Mouse (Mus musculus) heart, embryonic 13.5 days (tissue): ENCODE results near the gene Arhgap32. TPM values are rescaled to one million over a fixed set of nuclear protein-coding genes. Genes with fewer than 3 reads are reported as not detected.

ENCODE experiments used
- ATAC-seq: fragments of 200-750 bp; cut with Nextera tagmentation; 2 replicates; pipeline ENCODE4 v1.8.0; 2017; ENCODE audit warnings: moderate TSS enrichment; ENCODE audit not compliant: insufficient number of reproducible peaks, low FRiP score, low TSS enrichment; ENCODE audit errors: extremely low read depth
- H3K27ac ChIP-seq: fragments of 300-500 bp; sonication (generic); replicated peaks from 2 replicates; pipeline ENCODE4 v1.5.1; 2015; ENCODE audit warnings: moderate library complexity, mild to moderate bottlenecking, inconsistent platforms
- H3K27me3 ChIP-seq: fragments of 300-500 bp; sonication (generic); replicated peaks from 2 replicates; pipeline ENCODE4 v1.6.1; 2015; ENCODE audit warnings: mild to moderate bottlenecking, inconsistent platforms
- H3K36me3 ChIP-seq: fragments of 300-500 bp; sonication (generic); 2 replicates; pipeline ENCODE4 v1.6.1; 2015; ENCODE audit warnings: mild to moderate bottlenecking, inconsistent platforms
- H3K4me1 ChIP-seq: fragments of 300-500 bp; sonication (generic); 2 replicates; pipeline ENCODE4 v1.6.1; 2015; ENCODE audit warnings: inconsistent platforms
- H3K4me2 ChIP-seq: fragments of 300-500 bp; sonication (generic); 2 replicates; pipeline ENCODE4 v1.6.1; 2015; ENCODE audit warnings: inconsistent platforms, mild to moderate bottlenecking, moderate library complexity
- H3K4me3 ChIP-seq: fragments of 300-500 bp; sonication (generic); 2 replicates; pipeline ENCODE4 v1.5.1; 2015; ENCODE audit warnings: moderate library complexity, mild to moderate bottlenecking, inconsistent platforms
- H3K9ac ChIP-seq: fragments of 300-500 bp; sonication (generic); 2 replicates; pipeline ENCODE4 v1.6.1; 2015; ENCODE audit warnings: inconsistent platforms, mild to moderate bottlenecking, moderate library complexity
- H3K9me3 ChIP-seq: fragments of 300-500 bp; sonication (generic); 2 replicates; pipeline ENCODE4 v1.6.1; 2016; ENCODE audit warnings: inconsistent platforms
- WGBS: fragments of 180-500 bp; shearing (Covaris S2); methylation state at CpG from one replicate; pipeline ENCODE4 v1.1.7; 2015; ENCODE audit warnings: mixed read lengths; 5-methylcytosine and 5-hydroxymethylcytosine counted together
- polyA plus RNA-seq: library from polyadenylated mRNA; unstranded; fragments of >200 nt; fragmentation: Nextera tagmentation; extraction: Ambion mirVana; gene quantifications from 2 replicates; pipeline ENCODE4 v1.2.1, GENCODE M21; 2015

The Arhgap32 gene
- polyA plus RNA-seq, 1 experiment from 2014 or later, result 3.3 TPM

DNA sequence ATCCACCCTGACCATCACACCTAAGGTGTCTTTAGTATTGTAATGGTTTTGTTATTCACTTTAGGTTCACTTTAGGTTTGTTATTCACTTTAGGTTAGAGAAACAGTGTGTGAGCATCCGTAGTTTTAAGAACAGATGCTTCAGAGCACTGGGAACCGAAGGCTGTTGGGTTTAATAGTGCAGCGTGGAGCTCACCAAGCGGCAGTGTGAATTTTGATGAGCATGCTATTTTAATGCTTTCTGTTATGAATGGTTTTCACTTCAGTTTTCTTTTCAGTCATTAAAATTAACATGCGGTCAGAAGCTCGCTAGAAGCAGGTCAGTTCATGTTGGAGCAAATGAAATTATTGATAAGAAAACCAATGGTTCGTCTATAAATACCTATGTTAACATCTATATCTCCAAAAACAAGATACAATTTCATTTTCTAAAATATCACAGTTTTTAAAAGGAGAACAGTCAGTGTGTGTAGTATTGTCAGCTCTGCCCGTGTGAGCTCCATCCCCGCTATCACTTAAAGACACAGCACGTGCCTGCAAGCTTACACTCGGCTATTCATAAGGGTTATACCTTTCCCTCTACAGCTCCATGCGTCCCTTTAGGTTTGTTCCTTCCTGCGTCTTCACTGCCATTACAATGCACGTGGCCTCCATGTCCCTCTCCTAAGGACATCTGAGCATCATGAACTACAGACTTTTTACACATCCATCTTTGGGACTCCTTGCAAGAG is 21.9 kb downstream of the Arhgap32 start:
- H3K27me3 ChIP-seq, result no peaks in the 10 kb centered on the region
- no peaks in the 10 kb centered on the region for H3K9me3 ChIP-seq
- H3K9ac ChIP-seq, result no peak overlapping the region
- no peak for ATAC-seq
- WGBS, result 86% methylated on average over 14 of the region's 14 CpGs
- H3K27ac ChIP-seq, result no peak overlapping the region
- no peak overlapping the region for H3K4me2 ChIP-seq
- H3K36me3 ChIP-seq, result no peaks in the 10 kb centered on the region
- peaks cover 20% of the 10 kb centered on the region for H3K4me1 ChIP-seq
- H3K4me3 ChIP-seq, result no peak overlapping the region

DNA sequence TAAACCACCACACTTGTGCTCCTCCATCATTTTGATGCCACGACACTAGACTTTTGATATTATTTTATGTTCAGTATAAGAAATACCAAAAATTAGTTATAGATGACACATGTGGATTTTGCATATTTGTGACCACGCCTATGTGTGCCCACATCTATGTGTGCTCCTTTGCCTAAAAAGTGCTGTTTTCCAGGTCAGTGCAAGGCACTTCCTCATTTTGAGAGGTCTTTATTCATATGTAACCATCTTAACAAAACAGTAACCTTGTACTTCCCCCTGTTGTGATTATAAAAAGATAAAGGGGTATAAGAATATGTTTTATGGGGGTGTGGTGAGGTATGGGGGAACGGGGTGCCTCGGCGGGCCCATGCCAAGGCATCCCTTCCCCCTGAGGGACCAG is 22.7 kb downstream of the Arhgap32 start:
- H3K9me3 ChIP-seq, result no peaks in the 10 kb centered on the region
- 81% methylated on average over 5 of the region's 5 CpGs for WGBS
- H3K9ac ChIP-seq, result no peak overlapping the region
- no peak overlapping the region for H3K4me2 ChIP-seq
- H3K4me1 ChIP-seq, result peaks cover 23% of the 10 kb centered on the region
- no peak overlapping the region for H3K27ac ChIP-seq
- H3K36me3 ChIP-seq, result no peaks in the 10 kb centered on the region
- no peaks in the 10 kb centered on the region for H3K27me3 ChIP-seq
- H3K4me3 ChIP-seq, result no peak overlapping the region
- ATAC-seq, result no peak

DNA sequence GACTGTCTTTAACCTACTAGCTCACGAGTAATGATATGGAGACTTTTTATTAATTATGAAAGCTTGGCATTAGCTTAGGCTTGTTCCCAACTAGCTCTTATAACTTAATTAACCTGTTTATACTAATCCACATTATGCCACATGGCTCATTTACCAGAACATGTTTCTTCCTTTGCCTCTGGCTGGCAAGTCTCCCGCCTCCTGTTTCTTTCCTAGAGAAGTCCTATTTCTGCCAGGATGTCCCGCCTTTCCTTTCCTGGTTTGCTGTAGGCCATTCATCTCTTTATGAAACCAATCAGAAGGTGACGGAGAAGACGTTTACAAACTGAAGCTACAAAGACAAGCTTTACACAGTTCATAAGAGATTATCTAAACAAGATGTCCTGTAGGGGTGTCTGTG is 23.7 kb downstream of the Arhgap32 start:
- ATAC-seq, result no peak
- Histone ChIP-seq H3K27me3 (no peaks in the 10 kb centered on the region), H3K27ac (no peak overlapping the region), H3K9me3 (no peaks in the 10 kb centered on the region), H3K9ac (no peak overlapping the region), H3K4me1 (peaks cover 28% of the 10 kb centered on the region), H3K4me3 (no peak overlapping the region), H3K36me3 (no peaks in the 10 kb centered on the region), H3K4me2 (no peak overlapping the region)
- WGBS, result 78% methylated on average over 5 of the region's 5 CpGs

DNA sequence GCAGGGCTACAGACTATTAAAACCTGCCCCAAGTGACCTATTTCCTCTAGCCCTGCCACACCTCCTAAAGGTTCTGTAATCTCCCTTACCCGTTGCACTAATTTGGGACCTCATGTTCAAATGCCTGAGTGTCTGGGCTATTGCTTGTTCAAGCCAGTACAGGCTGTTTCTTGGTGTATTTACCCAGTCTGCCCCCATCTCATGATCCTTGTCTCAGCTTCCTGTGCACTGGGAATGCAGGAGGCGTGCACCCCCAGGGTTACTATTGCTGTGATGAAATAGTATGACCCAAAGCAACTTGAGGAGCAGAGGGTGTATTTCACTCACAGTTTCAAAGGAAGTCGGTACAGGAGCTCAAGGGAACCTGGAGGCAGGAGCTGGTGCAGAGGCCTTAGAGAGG is 26.9 kb downstream of the Arhgap32 start:
- H3K4me2 ChIP-seq, result no peak overlapping the region
- H3K9me3 ChIP-seq, result no peaks in the 10 kb centered on the region
- no peaks in the 10 kb centered on the region for H3K36me3 ChIP-seq
- no peak overlapping the region for H3K4me3 ChIP-seq
- H3K27ac ChIP-seq, result 0 out of 2 replicates have a peak overlapping the region, but pooled peaks have one; percentile 10
- H3K27me3 ChIP-seq, result no peaks in the 10 kb centered on the region
- H3K4me1 ChIP-seq, result peaks cover 44% of the 10 kb centered on the region
- H3K9ac ChIP-seq, result no peak overlapping the region; the same call in 1 of the 2 replicates
- ATAC-seq, result no peak
- WGBS, result 37% methylated on average over 3 of the region's 3 CpGs

DNA sequence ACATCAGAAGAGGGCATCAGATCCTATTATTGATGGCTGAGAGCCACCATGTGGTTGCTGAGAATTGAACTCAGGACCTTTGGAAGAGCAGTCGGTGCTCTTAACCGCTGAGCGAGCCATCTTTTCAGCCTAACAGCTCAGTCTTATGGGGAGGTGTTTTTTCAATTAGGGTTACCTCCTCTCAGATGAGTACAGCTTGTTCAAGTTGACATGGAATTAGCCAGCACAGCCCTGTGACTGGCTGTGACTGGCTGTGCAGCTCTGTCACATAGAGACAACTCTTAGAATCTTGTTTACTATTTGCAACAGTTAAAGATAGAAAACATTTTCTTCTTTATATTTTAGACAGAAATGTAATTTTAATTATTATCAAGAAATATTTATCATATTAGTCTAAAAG is 27.5 kb downstream of the Arhgap32 start:
- Histone ChIP-seq H3K4me1 (peaks cover 44% of the 10 kb centered on the region), H3K4me3 (no peak overlapping the region), H3K36me3 (no peaks in the 10 kb centered on the region), H3K9ac (no peak overlapping the region), H3K4me2 (no peak overlapping the region), H3K27me3 (no peaks in the 10 kb centered on the region), H3K9me3 (no peaks in the 10 kb centered on the region), H3K27ac (no peak overlapping the region)
- ATAC-seq, result no peak
- WGBS, result 96% methylated on average over 3 of the region's 3 CpGs

DNA sequence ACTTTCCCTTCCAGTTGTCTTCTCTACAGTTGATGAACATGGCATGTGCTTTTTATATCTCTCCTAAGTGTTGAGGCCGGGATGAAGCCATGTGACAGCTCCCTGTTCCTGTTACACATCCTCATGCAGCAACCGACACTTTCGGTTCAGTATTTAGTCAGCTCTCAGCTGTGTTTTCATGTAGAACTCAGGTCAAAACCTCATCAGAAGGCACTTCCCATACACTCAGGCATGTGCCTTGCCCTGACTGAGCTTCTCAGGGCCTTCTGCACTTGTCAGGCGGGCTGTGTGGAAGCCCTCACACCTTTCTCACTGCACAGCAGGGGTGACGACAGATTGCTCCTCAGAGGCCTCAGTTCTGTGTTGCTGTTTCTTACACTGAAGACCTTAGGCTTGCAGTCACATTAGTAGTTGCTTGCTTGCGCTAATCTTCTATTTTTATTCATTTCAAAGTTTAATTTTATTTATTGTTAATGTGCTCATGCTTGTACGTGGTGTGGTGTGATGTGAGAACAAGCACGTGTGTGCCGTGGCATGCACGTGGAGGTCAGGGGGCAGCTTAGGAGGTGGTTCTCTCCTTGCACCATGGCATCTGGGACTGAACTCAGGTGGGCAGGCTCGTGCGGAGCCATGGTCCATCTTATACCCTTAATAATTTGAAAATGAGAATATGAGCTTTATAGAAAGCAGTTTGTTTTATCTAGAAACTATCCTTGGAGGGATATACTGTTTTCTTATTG is 30.5 kb downstream of the Arhgap32 start:
- H3K27me3 ChIP-seq, result no peaks in the 10 kb centered on the region
- H3K4me3 ChIP-seq, result peak overlapping the region; percentile 21
- peaks cover 45% of the 10 kb centered on the region for H3K4me1 ChIP-seq
- peak overlapping the region; percentile 59 for H3K9ac ChIP-seq
- H3K9me3 ChIP-seq, result no peaks in the 10 kb centered on the region
- ATAC-seq, result peak; percentile 25; the same call in 1 of the 2 replicates
- WGBS, result 25% methylated on average over 12 of the region's 12 CpGs
- peak overlapping the region; percentile 84 for H3K27ac ChIP-seq
- peak overlapping the region; percentile 60 for H3K4me2 ChIP-seq
- H3K36me3 ChIP-seq, result no peaks in the 10 kb centered on the region

DNA sequence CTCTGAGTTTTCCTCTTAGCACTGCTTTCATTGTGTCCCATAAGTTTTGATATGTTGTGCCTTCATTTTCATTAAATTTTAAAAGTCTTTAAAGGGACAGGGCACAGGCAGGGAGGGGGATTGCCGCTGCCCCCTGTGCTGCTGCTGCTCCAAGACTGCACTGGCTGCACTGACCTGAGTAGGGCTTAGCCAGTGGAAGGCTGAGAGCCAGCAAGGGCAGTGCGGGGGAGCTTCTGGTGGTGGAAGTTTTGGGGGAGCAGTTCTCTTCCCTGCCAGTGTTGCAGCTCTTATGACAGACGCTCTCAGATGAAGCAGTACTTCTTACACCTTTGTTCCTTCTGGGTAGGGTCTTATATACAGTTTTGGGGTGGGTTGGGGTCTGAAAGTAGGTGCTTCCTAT is 33.3 kb downstream of the Arhgap32 start:
- H3K9me3 ChIP-seq, result no peaks in the 10 kb centered on the region
- H3K27me3 ChIP-seq, result no peaks in the 10 kb centered on the region
- peaks cover 34% of the 10 kb centered on the region for H3K4me1 ChIP-seq
- no peak for ATAC-seq
- no peak overlapping the region for H3K27ac ChIP-seq
- H3K4me3 ChIP-seq, result no peak overlapping the region
- no peak overlapping the region for H3K9ac ChIP-seq
- 63% methylated on average over 3 of the region's 3 CpGs for WGBS
- peaks cover 9% of the 10 kb centered on the region; the same call in 1 of the 2 replicates for H3K36me3 ChIP-seq
- no peak overlapping the region for H3K4me2 ChIP-seq

DNA sequence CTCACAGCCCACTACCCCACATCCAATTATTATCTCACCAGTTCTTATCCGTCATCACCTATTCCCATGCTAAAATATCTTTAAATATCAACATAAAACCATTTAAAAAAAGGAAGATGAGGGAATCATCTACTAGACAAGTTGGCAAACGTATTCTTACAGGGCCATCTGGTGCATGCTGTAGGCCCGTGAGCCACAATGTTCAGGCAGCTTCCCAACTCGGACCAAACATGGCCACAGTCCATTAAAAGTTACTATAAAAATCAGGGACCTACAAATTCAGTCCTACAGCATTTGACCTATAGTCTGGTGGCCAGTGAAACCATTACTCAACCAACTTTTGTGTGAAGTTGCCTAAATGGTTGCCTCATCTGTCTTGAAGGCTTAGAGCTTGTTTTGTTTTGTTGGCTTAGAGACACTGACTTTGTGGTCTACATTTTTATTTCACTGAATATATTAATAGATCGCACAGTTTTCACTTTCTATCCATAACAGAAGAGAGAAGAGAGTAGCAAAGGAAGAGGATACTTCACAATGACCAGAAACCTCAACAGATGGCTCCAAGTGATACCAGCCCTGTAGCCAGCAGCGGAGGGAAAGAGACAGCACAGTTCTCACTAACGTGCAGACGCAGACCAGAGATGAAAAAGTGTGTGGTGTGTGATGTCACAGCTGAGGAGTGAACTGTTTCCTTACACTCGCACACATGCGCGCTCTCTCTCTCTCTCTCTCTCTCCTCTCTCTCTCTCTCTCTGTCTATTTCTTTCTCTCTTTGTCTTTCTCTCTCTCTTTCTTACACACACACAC is 34.1 kb downstream of the Arhgap32 start:
- Histone ChIP-seq H3K9me3 (no peaks in the 10 kb centered on the region), H3K9ac (no peak overlapping the region), H3K4me3 (no peak overlapping the region), H3K27me3 (no peaks in the 10 kb centered on the region), H3K36me3 (peaks cover 9% of the 10 kb centered on the region; the same call in 1 of the 2 replicates), H3K4me2 (no peak overlapping the region), H3K4me1 (peaks cover 27% of the 10 kb centered on the region), H3K27ac (no peak overlapping the region)
- WGBS, result 74% methylated on average over 11 of the region's 11 CpGs
- no peak for ATAC-seq

DNA sequence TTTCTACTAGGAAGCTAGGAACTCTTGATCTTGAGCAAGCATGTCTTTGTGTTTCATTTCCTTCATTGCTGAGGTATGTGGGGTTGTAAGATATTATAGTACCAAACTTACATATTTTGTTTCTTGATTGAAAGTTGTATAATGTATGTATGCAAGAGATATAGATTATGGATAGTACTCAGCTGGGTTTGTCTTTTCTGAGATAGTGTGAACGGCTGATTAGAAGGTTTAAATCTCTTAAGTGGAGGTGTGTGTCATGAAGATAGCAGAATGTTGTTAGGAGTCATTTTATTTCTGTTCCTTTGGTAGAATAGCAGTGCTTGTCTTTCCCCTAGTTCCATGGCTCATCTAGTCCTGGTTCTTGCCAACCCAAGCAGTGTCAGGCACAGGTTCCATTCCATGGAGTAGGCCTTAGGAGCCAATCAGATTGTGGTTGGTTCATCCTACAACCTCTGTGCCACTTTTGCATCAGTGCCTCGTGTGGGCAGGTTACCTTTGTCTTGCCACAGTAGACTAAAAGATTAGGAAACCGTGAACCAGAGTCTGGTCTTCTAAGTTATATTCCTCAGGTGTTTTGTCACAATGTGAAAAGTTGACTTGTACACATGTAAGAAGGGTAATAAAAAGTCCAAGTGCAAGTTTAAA is 38.9 kb downstream of the Arhgap32 start:
- Histone ChIP-seq H3K27ac (no peak overlapping the region), H3K9me3 (no peaks in the 10 kb centered on the region), H3K36me3 (peaks cover 9% of the 10 kb centered on the region; the same call in 1 of the 2 replicates), H3K4me3 (no peak overlapping the region), H3K4me1 (0 out of 2 replicates have a peak, but pooled peaks cover 5% of the 10 kb centered on the region), H3K4me2 (no peak overlapping the region), H3K27me3 (no peaks in the 10 kb centered on the region), H3K9ac (no peak overlapping the region)
- 74% methylated on average over 3 of the region's 3 CpGs for WGBS
- no peak for ATAC-seq

DNA sequence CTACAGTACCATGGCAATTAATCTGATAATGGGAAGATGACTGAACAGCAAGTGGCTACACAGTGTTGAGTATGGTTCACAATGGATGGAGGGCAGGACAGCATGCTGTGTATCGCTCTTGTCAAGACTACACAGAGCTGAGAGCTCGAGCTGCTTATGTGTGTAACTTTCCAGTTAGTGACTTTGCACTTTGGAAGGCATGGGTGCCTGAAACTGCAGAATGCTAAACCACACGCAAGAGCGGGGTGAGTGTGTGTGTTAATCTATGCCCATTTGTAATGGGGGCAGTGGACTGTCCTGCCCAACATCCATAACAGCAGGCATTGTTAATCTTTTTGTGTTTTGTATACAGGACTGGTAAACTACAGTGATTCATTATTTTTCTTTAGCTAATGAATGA is 40.8 kb downstream of the Arhgap32 start:
- Histone ChIP-seq H3K4me3 (no peak overlapping the region), H3K27ac (no peak overlapping the region), H3K27me3 (no peaks in the 10 kb centered on the region), H3K36me3 (peaks cover 9% of the 10 kb centered on the region; the same call in 1 of the 2 replicates), H3K4me2 (no peak overlapping the region), H3K9me3 (no peaks in the 10 kb centered on the region), H3K9ac (no peak overlapping the region), H3K4me1 (peaks cover 20% of the 10 kb centered on the region)
- WGBS, result 76% methylated on average over 4 of the region's 4 CpGs
- no peak for ATAC-seq

DNA sequence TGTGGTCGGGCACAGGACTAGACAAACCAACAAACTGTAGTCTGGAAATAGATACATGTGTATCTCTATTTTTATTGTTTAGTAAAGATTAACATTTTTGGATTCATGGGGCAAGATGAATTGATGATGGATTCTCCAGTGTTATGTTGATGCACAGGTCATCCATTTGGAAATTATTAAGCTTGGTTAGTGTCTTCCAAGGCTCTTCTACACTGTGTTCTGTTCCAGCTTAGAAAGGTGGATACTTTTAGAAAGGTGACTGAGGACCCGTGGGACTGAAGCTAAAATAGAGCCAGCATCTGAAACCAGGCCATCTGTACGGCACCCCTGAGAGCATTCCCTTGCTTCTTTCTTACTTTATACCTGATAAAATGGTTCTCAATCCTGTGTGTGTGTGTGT is 41.3 kb downstream of the Arhgap32 start:
- Histone ChIP-seq H3K4me3 (no peak overlapping the region), H3K27me3 (no peaks in the 10 kb centered on the region), H3K27ac (no peak overlapping the region), H3K36me3 (peaks cover 9% of the 10 kb centered on the region; the same call in 1 of the 2 replicates), H3K4me2 (no peak overlapping the region), H3K9ac (peak overlapping the region; percentile 12; the same call in 1 of the 2 replicates), H3K4me1 (peaks cover 24% of the 10 kb centered on the region), H3K9me3 (no peaks in the 10 kb centered on the region)
- WGBS, result 47% methylated on average over 3 of the region's 3 CpGs
- no peak for ATAC-seq
